Mouse (Mus musculus): ENCODE results near the gene Gm17359.

DNA sequence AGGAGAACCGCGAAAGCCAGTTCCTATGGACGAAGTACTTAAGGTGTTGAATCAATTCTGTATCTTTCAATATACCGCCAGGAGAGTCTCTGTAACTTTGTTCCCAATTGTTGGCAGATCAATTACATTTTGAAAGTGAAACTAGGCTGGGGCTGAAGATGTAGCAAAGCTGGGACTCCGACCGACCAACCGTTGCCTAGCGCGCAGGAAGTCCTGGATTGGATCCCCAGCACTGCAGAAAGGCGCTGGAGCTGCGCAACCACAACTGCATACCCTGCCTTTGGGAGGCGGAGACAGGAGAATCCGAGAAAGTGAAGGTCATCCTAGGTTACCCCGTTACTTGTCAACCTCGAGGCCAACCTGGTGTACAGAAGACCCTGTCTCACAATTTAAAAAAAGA, 37.1 kb upstream of the Gm17359 start:
- TF ChIP-seq POLR2AphosphoS5 (IDR thresholded peaks at IDR 0.05; ENCODE audit: insufficient replicate concordance, low read depth, low read length): no peak
- no peak for TF ChIP-seq TAL1 (conservative IDR thresholded peaks at IDR 0.05; ENCODE audit: low read depth, low read length)
